Mouse (Mus musculus): Measurements from ENCODE around the gene Fez2.

The Fez2 gene

GRCm38 (mm10) chr17:78407581-78407980 is 10.4 kb downstream of the Fez2 start:
- peak; percentile 65 to 73 for DNase-seq

GRCm38 (mm10) chr17:78406854-78407253 is 11.1 kb downstream of the Fez2 start:
- no peak for DNase-seq

GRCm38 (mm10) chr17:78405336-78405735 is 12.6 kb downstream of the Fez2 start:
- peak in 1 of 2 experiments; percentile 29 for DNase-seq

GRCm38 (mm10) chr17:78403804-78404203 is 14.1 kb downstream of the Fez2 start:
- no peak for DNase-seq

DNA sequence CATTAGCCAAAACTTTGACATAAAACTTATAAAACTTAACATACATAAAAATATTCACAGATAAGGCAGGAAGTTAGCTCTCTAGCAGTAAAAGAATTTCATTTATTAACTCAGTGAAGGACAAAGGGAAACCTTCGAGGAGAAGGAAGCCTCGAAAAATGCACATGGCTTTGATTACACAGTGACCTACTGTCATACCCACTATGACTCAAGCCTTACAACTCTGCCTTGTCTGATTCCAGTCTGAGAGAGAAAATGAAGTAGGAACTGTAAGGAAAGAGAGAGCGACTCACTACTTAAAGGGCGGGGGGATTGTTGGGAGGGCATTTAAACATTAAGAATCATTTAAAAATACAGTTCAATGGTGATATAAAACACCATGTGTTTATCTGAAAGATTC is 14.7 kb downstream of the Fez2 start:
- DNase-seq = no peak

GRCm38 (mm10) chr17:78402174-78402573 is 15.8 kb downstream of the Fez2 start:
- DNase-seq = peak in 1 of 2 experiments; percentile 51

DNA sequence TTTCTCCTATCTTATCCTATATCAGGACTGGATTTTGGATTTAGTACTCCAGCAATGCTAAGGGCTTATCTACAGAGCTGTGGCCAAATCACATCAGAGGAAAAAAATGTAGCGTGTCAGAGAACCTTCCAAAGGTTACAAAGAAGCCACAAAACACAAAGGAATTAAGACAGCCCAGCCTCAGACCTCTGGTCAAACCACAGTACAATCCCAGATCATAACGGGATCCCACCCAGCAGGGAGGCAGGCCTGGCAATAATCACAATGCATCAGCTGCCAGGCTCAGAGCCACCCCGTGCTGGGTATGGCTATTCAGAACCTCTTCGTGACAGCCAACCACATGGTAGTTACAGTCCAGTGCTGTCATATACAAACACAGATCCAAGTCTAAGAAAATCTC is 16.2 kb downstream of the Fez2 start:
- DNase-seq = no peak

GRCm38 (mm10) chr17:78401311-78401710 is 16.6 kb downstream of the Fez2 start:
- peak; percentile 63 to 74 for DNase-seq

- DNase-seq = peak; percentile 35 to 57
Measured at GRCm38 (mm10) chr17:78400130-78400840, 17.7 kb downstream of the Fez2 start.

- DNase-seq = no peak
Measured at GRCm38 (mm10) chr17:78392401-78393087, 25.4 kb downstream of the Fez2 start.

DNA sequence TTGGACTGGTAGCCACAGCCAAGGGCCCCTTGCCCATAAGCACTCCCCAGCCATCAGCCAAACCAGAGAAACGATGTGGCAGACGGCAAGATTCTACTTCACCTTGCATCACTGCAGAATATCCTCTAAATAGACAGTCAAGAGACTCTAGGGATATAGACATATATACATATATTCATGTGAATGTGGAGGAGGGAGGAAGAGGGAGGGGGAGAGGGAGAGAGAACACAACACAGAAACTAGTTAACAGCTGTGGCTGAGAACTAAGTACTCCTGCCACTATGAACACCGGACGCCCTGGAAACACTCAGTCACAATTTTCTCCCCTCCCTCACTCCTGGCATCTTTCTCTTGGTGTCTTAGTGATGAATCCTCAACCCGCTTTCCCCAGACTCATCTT is 28.4 kb downstream of the Fez2 start:
- no peak for DNase-seq

GRCm38 (mm10) chr17:78388101-78388847 is 29.7 kb downstream of the Fez2 start:
- peak; percentile 41 to 56 for DNase-seq

DNA sequence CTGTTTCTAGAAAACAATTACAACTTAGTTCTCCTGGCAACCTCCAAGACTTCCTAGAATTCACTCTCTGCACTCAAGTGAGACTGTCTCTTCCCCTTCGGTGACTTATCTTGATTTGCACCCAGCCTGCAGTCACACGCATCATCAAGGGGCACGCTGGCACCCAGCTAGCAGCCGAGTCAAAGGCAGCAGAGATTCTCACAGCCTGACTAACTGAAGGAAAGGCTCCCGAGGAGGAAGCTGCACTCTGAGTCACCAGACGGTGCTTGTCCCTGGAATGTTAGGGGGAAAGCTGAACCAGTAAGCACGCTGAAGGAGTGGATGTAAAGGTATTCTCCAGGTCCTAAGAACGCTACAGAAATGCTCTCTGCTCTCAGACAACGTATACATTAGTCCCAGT is 30.3 kb downstream of the Fez2 start:
- no peak for DNase-seq

DNA sequence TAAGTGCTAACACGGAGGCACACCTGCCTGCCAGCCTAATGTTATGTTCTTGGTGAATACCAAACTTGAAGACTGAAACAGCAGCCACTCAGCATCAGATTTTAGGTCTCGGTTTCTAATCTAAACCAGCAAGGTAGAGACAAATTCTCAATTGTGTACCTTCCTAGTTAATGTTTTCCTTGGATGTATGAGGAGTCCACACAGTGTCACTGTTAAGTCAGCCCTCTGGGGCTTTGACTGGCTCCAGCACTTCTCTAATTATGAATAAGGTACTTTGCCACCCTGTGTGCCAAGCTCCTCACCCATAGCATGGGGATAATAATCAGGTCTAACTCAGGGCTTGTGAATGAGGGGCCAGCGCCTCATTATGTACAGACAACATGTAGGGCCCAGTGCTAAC is 35.6 kb downstream of the Fez2 start:
- DNase-seq = no peak

- no peak for DNase-seq
Measured at GRCm38 (mm10) chr17:78379730-78380245, 38.2 kb downstream of the Fez2 start.

DNA sequence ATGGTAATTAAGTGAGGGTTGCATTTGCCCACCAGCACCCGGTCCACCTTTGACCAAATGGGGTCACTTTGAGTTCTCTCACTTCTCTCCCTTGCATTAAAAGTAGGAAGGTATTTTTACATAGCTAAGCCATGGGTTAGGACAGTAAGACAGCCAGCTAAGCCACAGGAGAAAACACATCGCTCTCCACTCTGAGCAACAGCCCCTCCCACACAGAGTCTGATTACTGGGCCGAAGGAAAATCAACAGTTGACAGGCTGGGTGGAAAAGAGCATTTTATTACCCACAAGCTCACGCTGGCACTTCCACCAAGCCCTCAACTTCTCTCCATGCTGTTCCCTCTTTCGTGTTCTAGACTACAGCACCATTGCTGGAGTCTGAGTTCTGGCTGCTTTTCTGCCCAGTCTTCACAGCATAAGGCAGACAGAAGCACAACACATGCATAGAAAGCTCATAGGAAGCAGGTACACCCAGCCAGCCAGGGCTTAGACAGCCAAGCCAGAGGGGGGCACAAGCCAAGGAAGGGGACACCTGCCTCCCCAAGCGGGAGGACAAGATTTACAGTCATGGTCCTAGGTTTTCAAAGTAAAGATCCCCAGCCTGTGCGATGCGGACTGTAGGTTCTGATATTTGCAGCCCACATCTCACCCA is 38.7 kb downstream of the Fez2 start:
- DNase-seq = no peak

DNA sequence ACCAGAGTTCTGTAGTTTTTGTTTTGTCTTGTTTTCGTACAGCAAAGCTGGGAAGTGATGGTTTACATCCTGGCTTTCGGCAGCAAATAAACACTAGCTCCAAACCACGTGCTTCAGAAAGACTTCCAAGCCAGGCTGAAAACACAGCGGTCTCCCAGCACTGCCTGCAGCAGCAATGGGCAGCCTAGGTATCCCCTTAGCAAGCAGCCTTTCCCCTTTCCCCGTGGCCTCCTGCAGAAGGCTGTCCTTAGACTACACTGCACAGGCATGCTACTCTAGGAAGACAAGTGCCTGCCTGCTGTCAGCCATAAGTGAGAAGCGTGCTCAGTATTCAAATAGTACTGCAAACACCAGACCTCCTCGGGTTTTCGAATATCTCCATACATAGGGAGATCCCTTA is 41.4 kb downstream of the Fez2 start:
- DNase-seq = no peak

DNA sequence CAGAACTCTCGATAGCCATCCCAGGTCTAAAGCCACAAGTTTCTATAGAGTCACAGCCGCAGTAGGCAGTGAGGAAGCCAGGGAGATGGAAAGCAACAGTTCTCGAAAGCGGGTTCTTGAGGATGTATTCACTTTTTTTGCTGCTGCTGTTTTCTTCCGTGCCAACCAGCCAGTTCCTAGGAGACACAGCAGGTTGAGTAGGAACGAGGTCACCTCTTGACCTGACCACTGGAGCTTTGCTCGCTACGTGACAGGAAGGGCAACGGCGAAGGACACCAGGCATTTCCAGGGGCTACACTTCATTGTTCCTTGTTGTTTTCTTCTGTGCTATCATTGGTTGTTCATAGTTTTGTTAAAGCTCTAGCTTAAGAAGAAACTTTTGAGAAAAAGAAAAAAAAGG is 43.2 kb downstream of the Fez2 start:
- DNase-seq = no peak

DNA sequence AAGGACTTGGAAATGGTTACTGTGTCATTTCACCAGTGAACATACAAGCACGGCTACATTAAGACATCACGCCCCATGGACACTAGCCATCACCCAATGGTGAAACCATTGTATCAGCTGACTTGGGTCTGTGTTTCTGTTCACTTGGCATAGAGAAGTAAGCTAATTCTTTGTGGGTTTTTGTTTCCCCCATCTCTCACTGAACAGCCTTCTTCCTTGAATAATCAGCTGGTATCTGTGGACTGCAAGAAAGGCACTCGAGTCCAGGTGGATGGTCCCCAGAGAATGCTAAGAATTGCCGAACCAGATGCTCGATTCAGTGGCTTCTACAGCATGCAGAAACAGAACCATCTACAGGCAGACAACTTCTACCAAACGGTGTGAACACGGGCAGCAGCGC is 44.1 kb downstream of the Fez2 start:
- no peak for DNase-seq

DNA sequence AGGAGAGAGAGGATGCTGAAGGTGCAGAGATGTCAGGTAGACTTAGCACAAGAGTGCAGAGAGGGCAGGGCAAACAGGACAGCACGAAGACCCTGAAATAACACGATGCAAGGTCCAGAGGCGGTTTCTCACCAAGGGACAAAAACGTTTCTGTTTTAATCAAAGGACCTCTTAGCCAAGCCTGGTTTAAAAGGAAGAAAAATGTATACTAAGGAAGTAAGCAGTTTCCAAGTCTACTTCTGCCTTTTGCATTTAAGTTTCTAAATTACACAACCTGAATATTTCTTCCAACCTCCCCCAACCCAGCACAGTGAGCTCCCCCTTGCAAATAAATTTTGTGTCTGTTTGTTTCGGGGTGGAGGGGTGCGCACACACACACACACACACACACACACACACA is 44.8 kb downstream of the Fez2 start:
- no peak for DNase-seq

DNA sequence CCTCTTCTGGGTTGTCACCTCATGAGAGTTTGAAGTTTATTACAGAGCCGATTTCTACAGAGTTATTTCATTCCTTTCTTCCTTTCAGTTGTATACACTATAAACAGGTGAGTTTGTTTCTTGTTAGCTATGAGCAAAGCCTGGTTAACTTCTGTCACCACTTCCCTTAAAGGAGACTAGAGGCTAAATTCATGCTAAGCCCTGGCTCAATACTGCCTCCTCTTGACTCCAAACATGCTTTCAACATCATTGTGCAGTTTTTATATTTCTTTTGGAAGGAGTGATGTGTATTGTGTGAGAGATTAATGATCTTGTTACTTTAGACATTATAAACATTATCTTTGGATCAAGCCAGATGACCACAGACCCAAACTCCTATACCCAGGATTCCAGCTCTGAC is 47.5 kb downstream of the Fez2 start:
- no peak for DNase-seq

GRCm38 (mm10) chr17:78368481-78368880 is 49.5 kb downstream of the Fez2 start:
- no peak for DNase-seq

DNA sequence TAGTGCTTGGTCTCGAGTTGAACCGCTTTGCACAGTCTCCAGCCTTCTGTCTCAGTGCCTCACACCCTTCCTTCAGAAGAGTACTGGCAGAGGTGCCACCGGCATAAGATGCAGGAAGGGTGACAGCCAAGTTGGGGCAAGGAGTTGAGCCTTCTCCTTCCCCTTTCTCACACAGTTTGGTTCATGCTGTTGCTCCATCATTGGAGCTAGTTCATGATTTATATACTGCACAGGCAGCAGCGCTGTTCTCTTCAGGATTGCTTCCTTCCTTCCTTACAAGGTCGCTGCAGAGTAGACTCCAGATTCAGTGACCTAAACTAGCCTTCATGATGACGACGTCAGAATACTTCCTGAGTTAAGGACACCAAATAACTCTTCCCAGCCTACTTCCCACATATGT is 51.9 kb downstream of the Fez2 start:
- no peak for DNase-seq

Data from kidney, postnatal 36 days (tissue).